ENCODE assay signal across 17 mouse cellular contexts in the genomic region with DNA sequence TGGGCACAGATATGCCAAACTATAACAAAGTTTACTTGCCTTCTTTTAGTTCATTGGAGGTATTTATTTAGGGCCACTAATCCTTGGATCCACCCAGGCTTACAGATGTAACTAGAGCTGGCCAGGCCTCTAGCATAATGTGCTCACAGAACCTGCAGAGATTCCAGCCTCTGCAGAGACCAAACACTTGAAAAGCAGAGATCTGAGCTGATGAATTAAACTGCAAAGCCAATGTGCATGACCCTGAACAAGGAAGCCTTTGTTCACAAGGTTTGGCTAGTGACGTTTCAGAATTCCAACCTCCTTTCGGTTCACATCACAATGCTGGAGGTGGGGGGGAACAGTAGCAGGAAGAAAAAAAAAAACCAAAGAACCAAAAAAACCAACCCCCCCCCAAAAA. TPM values are rescaled to one million over a fixed set of nuclear protein-coding genes. Genes with fewer than 3 reads are reported as not detected.
DNase-seq lines count a peak whose midpoint lies in the region; ATAC-seq and TF ChIP-seq lines count a peak whose summit lies in the region.
"Had no signal": no experiment of that assay in that cellular context is flagged by ENCODE, and none has a peak within 500 bp of the region (broad histone marks: within the 10 kb centered on the region; RNA-seq: fewer than 3 reads in every experiment).

No protein-coding gene starts in this region.

- WGBS in lung, embryonic 16.5 days, result 21% methylated on average over 2 of the region's 2 CpGs
- WGBS in lung, adult 2 months, result 50% methylated on average over 2 of the region's 2 CpGs
- 8% methylated on average over 2 of the region's 2 CpGs for WGBS in embryonic facial prominence, embryonic 10.5 days
- 0% methylated on average over 2 of the region's 2 CpGs for WGBS in forebrain, embryonic 14.5 days
- WGBS in midbrain, embryonic 14.5 days, result 8% methylated on average over 2 of the region's 2 CpGs

- no peaks in the 10 kb centered on the region for H3K4me1 ChIP-seq in lung, embryonic 16.5 days (replicated peaks; ENCODE audit: control insufficient read depth, insufficient read depth, low read length)
- no peaks in the 10 kb centered on the region for H3K4me1 ChIP-seq in lung, adult 2 months (ENCODE audit: control insufficient read depth, insufficient read depth, low read length)
- H3K4me1 ChIP-seq in embryonic facial prominence, embryonic 10.5 days, result peaks cover 24% of the 10 kb centered on the region
- H3K4me1 ChIP-seq in forebrain, embryonic 14.5 days (ENCODE audit: control insufficient read depth, insufficient read depth, low read length), result peaks cover 3% of the 10 kb centered on the region; the same call in 1 of the 2 replicates
- H3K4me1 ChIP-seq in midbrain, embryonic 14.5 days (ENCODE audit: control insufficient read depth, insufficient read depth, low read length), result peaks cover 9% of the 10 kb centered on the region; the same call in 1 of the 2 replicates

- H3K9ac ChIP-seq in lung, embryonic 16.5 days (ENCODE audit: low read length), result no peak overlapping the region
- H3K9ac ChIP-seq in forebrain, embryonic 14.5 days (ENCODE audit: low read length), result no peak overlapping the region
- no peak overlapping the region for H3K9ac ChIP-seq in midbrain, embryonic 14.5 days (replicated peaks; ENCODE audit: low read length)
- H3K9ac ChIP-seq: liver, embryonic 14.5 days had no signal

- no peaks in the 10 kb centered on the region for H3K27me3 ChIP-seq in lung, embryonic 16.5 days (ENCODE audit: control insufficient read depth, insufficient read depth, low read depth, low read length)
- no peaks in the 10 kb centered on the region for H3K27me3 ChIP-seq in embryonic facial prominence, embryonic 10.5 days (replicated peaks; ENCODE audit: low read depth, poor library complexity, severe bottlenecking)
- no peaks in the 10 kb centered on the region for H3K27me3 ChIP-seq in forebrain, embryonic 14.5 days (replicated peaks; ENCODE audit: control insufficient read depth, insufficient read depth, low read length)
- H3K27me3 ChIP-seq in midbrain, embryonic 14.5 days (ENCODE audit: control insufficient read depth, insufficient read depth, low read length), result no peaks in the 10 kb centered on the region

- no peak overlapping the region for H3K4me3 ChIP-seq in lung, embryonic 16.5 days (ENCODE audit: low read length)
- H3K4me3 ChIP-seq in lung, adult 2 months (replicated peaks; ENCODE audit: extremely low read depth, low read depth, low read length), result no peak overlapping the region
- no peak overlapping the region for H3K4me3 ChIP-seq in embryonic facial prominence, embryonic 10.5 days
- no peak overlapping the region for H3K4me3 ChIP-seq in forebrain, embryonic 14.5 days (ENCODE audit: low read depth, low read length)
- no peak overlapping the region for H3K4me3 ChIP-seq in midbrain, embryonic 14.5 days (replicated peaks; ENCODE audit: low read depth, low read length)
- H3K4me3 ChIP-seq: erythroblast, embryonic 14.5 days; myocyte had no signal

- peak; percentile 86 for ATAC-seq in lung, embryonic 16.5 days (ENCODE audit: low read depth)
- ATAC-seq in forebrain, embryonic 14.5 days, result peak; percentile 74
- ATAC-seq in midbrain, embryonic 14.5 days (ENCODE audit: low FRiP score, low TSS enrichment), result peak; percentile 48; the same call in 1 of the 2 replicates

- no peak for DNase-seq in lung, adult 2 months
- DNase-seq in embryonic facial prominence, embryonic 10.5 days (ENCODE audit: low spot score), result peak; percentile 38
- peak; percentile 64 for DNase-seq in forebrain, embryonic 14.5 days (ENCODE audit: low spot score)
- no peak for DNase-seq in midbrain, embryonic 14.5 days
- DNase-seq in cerebellum, adult 18-20 months, result no peak
- DNase-seq in heart, postnatal 14 days, result no peak
- DNase-seq: adrenal gland, postnatal 25 days; cerebellum, adult 9-10 months; heart, postnatal 4 days; kidney, adult 9 months; right cerebral cortex, adult 18-20 months; thymus, postnatal 14 days had no signal

- TF ChIP-seq CTCF in lung, adult 2 months (IDR thresholded peaks at IDR 0.05; ENCODE audit: insufficient read depth, low read length), result no peak

- intact Hi-C loops in heart, postnatal 14 days (cut with DNase I), result no loop called here

- H3K4me2 ChIP-seq in lung, embryonic 16.5 days (ENCODE audit: low read depth, low read length), result no peak overlapping the region
- no peak overlapping the region for H3K4me2 ChIP-seq in forebrain, embryonic 14.5 days (ENCODE audit: low read length)
- no peak overlapping the region for H3K4me2 ChIP-seq in midbrain, embryonic 14.5 days (ENCODE audit: low read length)

- H3K9me3 ChIP-seq in lung, embryonic 16.5 days (ENCODE audit: control insufficient read depth, low read length), result no peaks in the 10 kb centered on the region
- H3K9me3 ChIP-seq in embryonic facial prominence, embryonic 10.5 days, result no peaks in the 10 kb centered on the region
- no peaks in the 10 kb centered on the region for H3K9me3 ChIP-seq in forebrain, embryonic 14.5 days (replicated peaks; ENCODE audit: control insufficient read depth, low read length)
- H3K9me3 ChIP-seq in midbrain, embryonic 14.5 days (ENCODE audit: control insufficient read depth, low read length), result no peaks in the 10 kb centered on the region

- no peaks in the 10 kb centered on the region for H3K36me3 ChIP-seq in lung, embryonic 16.5 days (ENCODE audit: control insufficient read depth, insufficient read depth, low read length)
- peaks cover 11% of the 10 kb centered on the region for H3K36me3 ChIP-seq in embryonic facial prominence, embryonic 10.5 days (replicated peaks)
- H3K36me3 ChIP-seq in forebrain, embryonic 14.5 days (ENCODE audit: control insufficient read depth, insufficient read depth, low read length), result 0 out of 2 replicates have a peak, but pooled peaks cover 4% of the 10 kb centered on the region
- no peaks in the 10 kb centered on the region for H3K36me3 ChIP-seq in midbrain, embryonic 14.5 days (ENCODE audit: control insufficient read depth, insufficient read depth, low read length)

- no peak for TF ChIP-seq POLR2A in lung, adult 2 months (IDR thresholded peaks at IDR 0.05; ENCODE audit: borderline replicate concordance, extremely low read depth, low read depth, low read length)

- 0 out of 2 replicates have a peak overlapping the region, but pooled peaks have one; percentile 19 for H3K27ac ChIP-seq in lung, embryonic 16.5 days (ENCODE audit: low read length)
- 0 out of 2 replicates have a peak overlapping the region, but pooled peaks have one; percentile 19 for H3K27ac ChIP-seq in embryonic facial prominence, embryonic 10.5 days (replicated peaks)
- H3K27ac ChIP-seq in forebrain, embryonic 14.5 days (ENCODE audit: low read depth, low read length), result no peak overlapping the region
- 0 out of 2 replicates have a peak overlapping the region, but pooled peaks have one; percentile 5 for H3K27ac ChIP-seq in midbrain, embryonic 14.5 days (replicated peaks; ENCODE audit: low read depth, low read length)
- H3K27ac ChIP-seq: liver, embryonic 14.5 days had no signal

RNA-seq across cellular contexts. Expression of a gene that starts 28.0 kb away (rescaled TPM):
- polyA plus RNA-seq in lung, embryonic 16.5 days (2015; fragmentation: Nextera tagmentation; extraction: Ambion mirVana), result 4.8 and 5.4 TPM in 2 replicates
- 0.83 and 1.2 TPM in 2 replicates for polyA plus RNA-seq in lung, adult 2 months (2012; rRNA removed)
- polyA plus RNA-seq in embryonic facial prominence, embryonic 10.5 days (2016; fragmentation: Nextera tagmentation; extraction: Ambion mirVana), result 10.5 and 19.0 TPM in 2 replicates
- polyA plus RNA-seq in forebrain, embryonic 14.5 days (2014; fragmentation: Nextera tagmentation; extraction: Ambion mirVana), result 10.1 TPM in 2 replicates
- polyA plus RNA-seq in midbrain, embryonic 14.5 days (2014; fragmentation: Nextera tagmentation; extraction: Ambion mirVana), result 13.9 and 23.3 TPM in 2 replicates
- total RNA-seq in heart, postnatal 14 days (2021), result under 1 TPM; 0.20 to 0.43 TPM
- total RNA-seq: adrenal gland, postnatal 25 days; granulocyte monocyte progenitor cell, adult 5-6 weeks had no signal
- polyA plus RNA-seq: erythroblast, embryonic 14.5 days had no signal

RNA-seq across cellular contexts. Expression of a gene that starts 58.0 kb away (rescaled TPM):
- polyA plus RNA-seq in lung, embryonic 16.5 days (2015; fragmentation: Nextera tagmentation; extraction: Ambion mirVana), result 6.3 and 7.0 TPM in 2 replicates
- 2.5 and 3.4 TPM in 2 replicates for polyA plus RNA-seq in lung, adult 2 months (2012; rRNA removed)
- polyA plus RNA-seq in embryonic facial prominence, embryonic 10.5 days (2016; fragmentation: Nextera tagmentation; extraction: Ambion mirVana), result 2.0 and 2.9 TPM in 2 replicates
- 4.8 and 5.3 TPM in 2 replicates for polyA plus RNA-seq in forebrain, embryonic 14.5 days (2014; fragmentation: Nextera tagmentation; extraction: Ambion mirVana)
- 5.6 TPM in 2 replicates for polyA plus RNA-seq in midbrain, embryonic 14.5 days (2014; fragmentation: Nextera tagmentation; extraction: Ambion mirVana)
- 1 to 10 TPM; 6.2 to 7.2 TPM for total RNA-seq in heart, postnatal 14 days (2021)
- polyA plus RNA-seq: erythroblast, embryonic 14.5 days had no signal

Comparison
In these comparisons a context has a peak if more than half of its experiments do, and no peak if none do; other contexts are left out.
1. DNase-seq: peak in embryonic facial prominence, embryonic 10.5 days (single experiment) and forebrain, embryonic 14.5 days (single experiment); none in lung, adult 2 months (single experiment), midbrain, embryonic 14.5 days (single experiment), cerebellum, adult 18-20 months (0 of 2) and heart, postnatal 14 days (0 of 2).
2. Peak in every context shown above with its lines, with median percentiles within 50 percentile points of each other: ATAC-seq.